Comparison of ENCODE assay signal across 13 mouse cellular contexts in genomic region chr12:3568461-3568991, GRCm38 (mm10). TPM values are rescaled to one million over a fixed set of nuclear protein-coding genes. Genes with fewer than 3 reads are reported as not detected.
DNase-seq lines count a peak whose midpoint lies in the region; ATAC-seq lines count a peak whose summit lies in the region.
"Had no signal": no experiment of that assay in that cellular context is flagged by ENCODE, and none has a peak within 500 bp of the region (broad histone marks: within the 10 kb centered on the region; RNA-seq: fewer than 3 reads in every experiment).

No protein-coding gene starts in this region.

- peaks cover 6% of the 10 kb centered on the region for H3K4me1 ChIP-seq in heart, embryonic 11.5 days (ENCODE audit: control insufficient read depth, insufficient read depth, low read length)

- no peak for DNase-seq in heart, postnatal 36 days
- DNase-seq in testis, postnatal 14 days (ENCODE audit: low spot score) = peak; percentile 79
- DNase-seq in testis, postnatal 10 days (ENCODE audit: low spot score) = no peak
- DNase-seq in ovary, postnatal 14 days (ENCODE audit: low spot score) = peak; percentile 10
- peak; percentile 36 for DNase-seq in thymus, postnatal 4 days
- DNase-seq in cerebellum, postnatal 14 days = no peak
- DNase-seq in adrenal gland, postnatal 10 days = no peak
- DNase-seq: B cell, adult 2 months; liver, embryonic 13.5 days had no signal

- H3K27me3 ChIP-seq in heart, embryonic 11.5 days (ENCODE audit: control insufficient read depth, insufficient read depth, low read length) = no peaks in the 10 kb centered on the region
- H3K27me3 ChIP-seq: neural tube, embryonic 12.5 days had no signal

- intact Hi-C loops in heart, postnatal 36 days (cut with DNase I) = no loop called here

- H3K36me3 ChIP-seq in heart, embryonic 11.5 days (ENCODE audit: control insufficient read depth, insufficient read depth, low read length) = no peaks in the 10 kb centered on the region
- H3K36me3 ChIP-seq: liver, embryonic 13.5 days; neural tube, embryonic 12.5 days had no signal

- no peaks in the 10 kb centered on the region for H3K9me3 ChIP-seq in heart, embryonic 11.5 days (replicated peaks; ENCODE audit: control insufficient read depth, low read length)
- H3K9me3 ChIP-seq: liver, embryonic 13.5 days; megakaryocyte, embryonic 14.5 days; neural tube, embryonic 12.5 days had no signal

- WGBS in heart, embryonic 11.5 days (ENCODE audit: insufficient replicate concordance) = 50% methylated on average over 5 of the region's 5 CpGs

- H3K27ac ChIP-seq in heart, embryonic 11.5 days (ENCODE audit: low read depth, low read length) = peak overlapping the region; percentile 15; the same call in 1 of the 2 replicates
- H3K27ac ChIP-seq: liver, embryonic 13.5 days; neural tube, embryonic 12.5 days had no signal

- H3K4me3 ChIP-seq in heart, embryonic 11.5 days (ENCODE audit: low read depth, low read length) = no peak overlapping the region
- H3K4me3 ChIP-seq: liver, embryonic 13.5 days; megakaryocyte, embryonic 14.5 days; neural tube, embryonic 12.5 days had no signal

- H3K9ac ChIP-seq in heart, embryonic 11.5 days (ENCODE audit: low read depth, low read length) = no peak overlapping the region
- H3K9ac ChIP-seq: liver, embryonic 13.5 days; neural tube, embryonic 12.5 days had no signal

- no peak; the same call in 1 of the 2 replicates for ATAC-seq in heart, embryonic 11.5 days (replicated peaks; ENCODE audit: insufficient number of reproducible peaks, low FRiP score, low TSS enrichment)
- ATAC-seq: forebrain, embryonic 16.5 days had no signal

- H3K4me2 ChIP-seq in heart, embryonic 11.5 days = no peak overlapping the region; the same call in 1 of the 2 replicates
- H3K4me2 ChIP-seq: liver, embryonic 13.5 days; neural tube, embryonic 12.5 days had no signal

RNA-seq across cellular contexts. Expression of gene Dtnb, which starts 3.7 kb away (rescaled TPM):
- polyA plus RNA-seq in heart, embryonic 11.5 days (2014; fragmentation: Nextera tagmentation; extraction: Ambion mirVana) = 22.6 and 26.7 TPM in 2 replicates
- 1 to 10 TPM; 5.8 to 6.7 TPM for total RNA-seq in heart, postnatal 36 days (2021)
- 10 to 100 TPM; 23.8 to 25.3 TPM for total RNA-seq in adrenal gland, postnatal 10 days (2021)

Comparison
In these comparisons a context has a peak if more than half of its experiments do, and no peak if none do; other contexts are left out.
1. DNase-seq: peak in testis, postnatal 14 days (single experiment), ovary, postnatal 14 days (single experiment) and thymus, postnatal 4 days (single experiment); none in heart, postnatal 36 days (0 of 2), testis, postnatal 10 days (single experiment), cerebellum, postnatal 14 days (0 of 2) and adrenal gland, postnatal 10 days (single experiment).